ENCODE assay signal across 15 mouse cellular contexts in the genomic region with DNA sequence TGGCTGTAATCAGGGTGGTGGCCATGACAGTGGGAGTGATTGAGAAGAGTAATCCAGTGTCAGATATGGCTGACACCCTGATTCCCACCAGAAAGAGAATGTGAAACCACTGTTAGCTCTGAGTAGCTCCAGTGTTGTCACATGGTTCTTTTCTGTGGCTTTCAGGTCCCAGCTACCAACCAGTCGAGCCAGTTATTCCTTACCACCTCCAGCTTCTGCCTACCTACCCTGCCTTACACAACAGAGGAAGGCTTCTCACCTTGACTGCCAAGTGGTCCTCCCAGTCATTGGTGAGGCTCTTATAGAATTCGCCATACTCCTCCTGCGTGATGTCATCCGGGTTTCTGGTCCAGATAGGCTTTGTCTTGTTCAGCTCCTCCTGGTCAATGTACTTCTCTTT. TPM values are rescaled to one million over a fixed set of nuclear protein-coding genes. Genes with fewer than 3 reads are reported as not detected.
DNase-seq lines count a peak whose midpoint lies in the region; ATAC-seq and TF ChIP-seq lines count a peak whose summit lies in the region.
"Had no signal": no experiment of that assay in that cellular context is flagged by ENCODE, and none has a peak within 500 bp of the region (broad histone marks: within the 10 kb centered on the region; RNA-seq: fewer than 3 reads in every experiment).

No protein-coding gene starts in this region.

- H3K27ac ChIP-seq in layer of hippocampus, adult 2 months, result no peak overlapping the region
- peak overlapping the region; percentile 42 for H3K27ac ChIP-seq in CH12.LX (ENCODE audit: insufficient read depth, low read depth)
- H3K27ac ChIP-seq in embryonic facial prominence, embryonic 13.5 days, result no peak overlapping the region
- H3K27ac ChIP-seq: midbrain, embryonic 12.5 days; neural tube, embryonic 13.5 days had no signal

- peaks cover 33 to 70% of the 10 kb centered on the region in 2 experiments for H3K4me1 ChIP-seq in CH12.LX (ENCODE audit: control insufficient read depth in 1 of 2, insufficient read depth in 2 of 2)
- H3K4me1 ChIP-seq in embryonic facial prominence, embryonic 13.5 days, result peaks cover 51% of the 10 kb centered on the region

- 81% methylated on average over 4 of the region's 4 CpGs for WGBS in embryonic facial prominence, embryonic 13.5 days

- peak overlapping the region; percentile 16 for H3K4me3 ChIP-seq in layer of hippocampus, adult 2 months
- H3K4me3 ChIP-seq in CH12.LX (replicated peaks in 1 of 3; ENCODE audit: low read depth in 2 of 3, low read length in 2 of 3, poor library complexity in 1 of 3), result peak overlapping the region in 2 of 3 experiments; percentile 5 to 93
- H3K4me3 ChIP-seq in embryonic facial prominence, embryonic 13.5 days, result peak overlapping the region; percentile 3; the same call in 1 of the 2 replicates
- H3K4me3 ChIP-seq: midbrain, embryonic 12.5 days; neural tube, embryonic 13.5 days had no signal

- H3K9me3 ChIP-seq in CH12.LX (replicated peaks; ENCODE audit: low read length), result no peaks in the 10 kb centered on the region
- H3K9me3 ChIP-seq in embryonic facial prominence, embryonic 13.5 days, result no peaks in the 10 kb centered on the region
- H3K9me3 ChIP-seq: midbrain, embryonic 12.5 days; neural tube, embryonic 13.5 days had no signal

- TF ChIP-seq POLR2A in CH12.LX (IDR thresholded peaks at IDR 0.05; ENCODE audit: low read depth, low read length), result no peak

- H3K36me3 ChIP-seq in CH12.LX (replicated peaks in 1 of 2; ENCODE audit: control insufficient read depth in 1 of 2, insufficient read depth in 1 of 2, low read length in 1 of 2), result peaks cover 57 to 68% of the 10 kb centered on the region in 2 experiments
- H3K36me3 ChIP-seq in embryonic facial prominence, embryonic 13.5 days, result peaks cover 69% of the 10 kb centered on the region

- no peak for ATAC-seq in embryonic facial prominence, embryonic 13.5 days (ENCODE audit: insufficient number of reproducible peaks, insufficient read depth, low FRiP score, low TSS enrichment, low read depth)

- H3K79me2 ChIP-seq in CH12.LX (replicated peaks; ENCODE audit: control insufficient read depth, extremely low read depth, insufficient read depth, poor library complexity, severe bottlenecking), result peaks cover 60% of the 10 kb centered on the region

- no peak for TF ChIP-seq CTCF in layer of hippocampus, adult 2 months (conservative IDR thresholded peaks at IDR 0.05)
- no peak for TF ChIP-seq CTCF in CH12.LX (conservative IDR thresholded peaks at IDR 0.05 in 1 of 2, IDR thresholded peaks at IDR 0.05 in 1 of 2; ENCODE audit: low read depth in 2 of 2, low read length in 2 of 2)

- peak overlapping the region; percentile 90; the same call in 1 of the 2 replicates for H3K4me2 ChIP-seq in CH12.LX (ENCODE audit: insufficient read depth, low read depth, poor library complexity, severe bottlenecking)
- no peak overlapping the region for H3K4me2 ChIP-seq in embryonic facial prominence, embryonic 13.5 days
- H3K4me2 ChIP-seq: midbrain, embryonic 12.5 days; neural tube, embryonic 13.5 days had no signal

- no peaks in the 10 kb centered on the region for H3K27me3 ChIP-seq in CH12.LX (replicated peaks)
- no peaks in the 10 kb centered on the region for H3K27me3 ChIP-seq in embryonic facial prominence, embryonic 13.5 days
- H3K27me3 ChIP-seq: midbrain, embryonic 12.5 days; neural tube, embryonic 13.5 days had no signal

- TF ChIP-seq EP300 in CH12.LX (IDR thresholded peaks at IDR 0.05; ENCODE audit: low read length), result no peak

- H3K9ac ChIP-seq in CH12.LX (ENCODE audit: insufficient read depth, low read depth), result peak overlapping the region; percentile 99; the same call in 1 of the 2 replicates
- peak overlapping the region; percentile 22; the same call in 1 of the 2 replicates for H3K9ac ChIP-seq in embryonic facial prominence, embryonic 13.5 days
- H3K9ac ChIP-seq: midbrain, embryonic 12.5 days; neural tube, embryonic 13.5 days had no signal

- TF ChIP-seq RAD21 in CH12.LX (IDR thresholded peaks at IDR 0.05; ENCODE audit: low read depth, low read length), result no peak

- DNase-seq in adrenal gland, adult 2 months, result peak; percentile 3
- DNase-seq in adrenal gland, postnatal 36 days, result no peak
- no peak for DNase-seq in layer of hippocampus, adult 2 months (ENCODE audit: low spot score in 2 of 2)
- DNase-seq in layer of hippocampus, adult 18-20 months (ENCODE audit: low spot score in 2 of 2), result no peak
- DNase-seq in CH12.LX (ENCODE audit: extremely low read depth), result no peak
- DNase-seq in urinary bladder, postnatal 25 days (ENCODE audit: low spot score), result no peak
- no peak for DNase-seq in spleen, postnatal 36 days (ENCODE audit: low spot score in 2 of 2)
- DNase-seq: cerebellum, adult 9-10 months; kidney, postnatal 36 days; layer of hippocampus, postnatal 36 days; lung, postnatal 10 days had no signal

- in situ Hi-C loops in CH12.LX (cut with MboI; ENCODE audit: low pct_ligation_motif_present, low pct_unique_long_range_greater_than_20kb, low sequenced_read_pairs), result no loop called here

- dilution Hi-C loops in CH12.LX (cut with MboI; ENCODE audit: extremely low pct_ligation_motif_present, extremely low pct_unique_long_range_greater_than_20kb, low sequenced_read_pairs), result no loop called here

TF ChIP-seq in CH12.LX, 34 proteins besides CTCF, POLR2A, EP300 and RAD21:
- TF ChIP-seq HCFC1 (IDR thresholded peaks at IDR 0.05; ENCODE audit: low read depth, low read length), result no peak
- TF ChIP-seq CHD2 (IDR thresholded peaks at IDR 0.05; ENCODE audit: low read length), result no peak
- TF ChIP-seq ZNF384 (IDR thresholded peaks at IDR 0.05; ENCODE audit: low read depth, low read length), result no peak
- no peak for TF ChIP-seq KAT2A (IDR thresholded peaks at IDR 0.05; ENCODE audit: insufficient replicate concordance, low read length)
- TF ChIP-seq NELFE (IDR thresholded peaks at IDR 0.05; ENCODE audit: low read depth, low read length), result no peak
- peak; percentile 11; the same call in 1 of the 2 replicates for TF ChIP-seq ZMIZ1 (IDR thresholded peaks at IDR 0.05; ENCODE audit: low read depth, low read length)
- no peak for TF ChIP-seq ETS1 (conservative IDR thresholded peaks at IDR 0.05; ENCODE audit: low read depth, low read length)
- TF ChIP-seq MAZ (IDR thresholded peaks at IDR 0.05; ENCODE audit: low read depth, low read length), result no peak
- 0 out of 2 replicates have a peak, but pooled peaks have one; percentile 22 for TF ChIP-seq MAX (IDR thresholded peaks at IDR 0.05; ENCODE audit: low read length)
- TF ChIP-seq USF2 (conservative IDR thresholded peaks at IDR 0.05; ENCODE audit: low read depth, low read length), result no peak; the same call in 1 of the 2 replicates

RNA-seq across cellular contexts. Expression of a gene that starts 3.1 kb away (rescaled TPM):
- total RNA-seq in adrenal gland, adult 2 months (2021), result 1,000 to 10,000 TPM; 1,973 to 2,851 TPM
- 197 and 291 TPM in 2 replicates for polyA plus RNA-seq in adrenal gland, adult 2 months (2012; rRNA removed)
- total RNA-seq in adrenal gland, postnatal 36 days (2021), result 1,000 to 10,000 TPM; 1,888 to 2,360 TPM
- total RNA-seq in layer of hippocampus, adult 2 months (2021), result 1,000 to 10,000 TPM; 1,695 to 1,765 TPM
- 1,000 to 10,000 TPM; 1,799 to 1,827 TPM for total RNA-seq in layer of hippocampus, adult 18-20 months (2021)
- total RNA-seq in CH12.LX (2012; rRNA removed) (1,180 and 1,205 TPM in 2 replicates), CH12.LX (2014; rRNA removed) (607 and 790 TPM in 2 replicates)
- polyA plus RNA-seq in CH12.LX (2012; ENCODE audit: insufficient read length, low read depth), result 4,858 and 5,122 TPM in 2 replicates
- 1,480 and 1,606 TPM in 2 replicates for polyA plus RNA-seq in embryonic facial prominence, embryonic 13.5 days (2015; fragmentation: Nextera tagmentation; extraction: Ambion mirVana)

RNA-seq across cellular contexts. Expression of a gene that starts 6.3 kb away (rescaled TPM):
- 10 to 100 TPM; 43.6 to 59.7 TPM for total RNA-seq in adrenal gland, adult 2 months (2021)
- polyA plus RNA-seq in adrenal gland, adult 2 months (2012; rRNA removed), result 167 and 198 TPM in 2 replicates
- 10 to 100 TPM; 43.4 to 75.9 TPM for total RNA-seq in adrenal gland, postnatal 36 days (2021)
- 10 to 100 TPM; 31.1 to 31.8 TPM for total RNA-seq in layer of hippocampus, adult 2 months (2021)
- 10 to 100 TPM; 26.2 to 29.9 TPM for total RNA-seq in layer of hippocampus, adult 18-20 months (2021)
- total RNA-seq in CH12.LX (2012; rRNA removed) (59.5 and 73.9 TPM in 2 replicates), CH12.LX (2014; rRNA removed) (89.3 and 101 TPM in 2 replicates)
- polyA plus RNA-seq in CH12.LX (2012; ENCODE audit: insufficient read length, low read depth), result 54.1 and 57.2 TPM in 2 replicates
- polyA plus RNA-seq in embryonic facial prominence, embryonic 13.5 days (2015; fragmentation: Nextera tagmentation; extraction: Ambion mirVana), result 104 and 122 TPM in 2 replicates

RNA-seq across cellular contexts. Expression of a gene that starts 14.5 kb away (rescaled TPM):
- 1 to 10 TPM; 3.0 to 5.6 TPM for total RNA-seq in adrenal gland, adult 2 months (2021)
- polyA plus RNA-seq in adrenal gland, adult 2 months (2012; rRNA removed), result 5.2 and 6.4 TPM in 2 replicates
- 1 to 10 TPM; 3.7 TPM for total RNA-seq in adrenal gland, postnatal 36 days (2021)
- total RNA-seq in layer of hippocampus, adult 2 months (2021), result 1 to 10 TPM; 2.6 to 2.7 TPM
- 1 to 10 TPM; 2.3 to 2.5 TPM for total RNA-seq in layer of hippocampus, adult 18-20 months (2021)
- total RNA-seq in CH12.LX (2012; rRNA removed) (91.5 and 136 TPM in 2 replicates), CH12.LX (2014; rRNA removed) (87.4 and 90.0 TPM in 2 replicates)
- polyA plus RNA-seq in CH12.LX (2012; ENCODE audit: insufficient read length, low read depth), result 76.6 and 78.7 TPM in 2 replicates
- polyA plus RNA-seq in embryonic facial prominence, embryonic 13.5 days (2015; fragmentation: Nextera tagmentation; extraction: Ambion mirVana), result 4.7 TPM in 2 replicates

RNA-seq across cellular contexts. Expression of a gene that starts 20.5 kb away (rescaled TPM):
- under 1 TPM; 0.06 to 0.17 TPM for total RNA-seq in adrenal gland, adult 2 months (2021)
- polyA plus RNA-seq in adrenal gland, adult 2 months (2012; rRNA removed), result 0.09 and 0.74 TPM in 2 replicates
- under 1 TPM; 0.13 to 0.23 TPM for total RNA-seq in adrenal gland, postnatal 36 days (2021)
- total RNA-seq in layer of hippocampus, adult 2 months (2021), result 100 to 1,000 TPM; 106 to 112 TPM
- total RNA-seq in layer of hippocampus, adult 18-20 months (2021), result 100 to 1,000 TPM; 112 to 119 TPM
- total RNA-seq in CH12.LX (2012; rRNA removed) (0.42 and 0.50 TPM in 2 replicates), CH12.LX (2014; rRNA removed) (0.12 and 0.30 TPM in 2 replicates)
- 0.53 and 0.72 TPM in 2 replicates for polyA plus RNA-seq in CH12.LX (2012; ENCODE audit: insufficient read length, low read depth)
- polyA plus RNA-seq in embryonic facial prominence, embryonic 13.5 days (2015; fragmentation: Nextera tagmentation; extraction: Ambion mirVana), result 7.7 and 10.1 TPM in 2 replicates
- total RNA-seq: granulocyte monocyte progenitor cell, adult 5-6 weeks had no signal

RNA-seq across cellular contexts. Expression of a gene that starts 29.4 kb away (rescaled TPM):
- total RNA-seq in adrenal gland, adult 2 months (2021), result 100 to 1,000 TPM; 104 to 197 TPM
- polyA plus RNA-seq in adrenal gland, adult 2 months (2012; rRNA removed), result 288 and 410 TPM in 2 replicates
- 100 to 1,000 TPM; 132 to 137 TPM for total RNA-seq in adrenal gland, postnatal 36 days (2021)
- total RNA-seq in layer of hippocampus, adult 2 months (2021), result 10 to 100 TPM; 21.1 to 23.0 TPM
- total RNA-seq in layer of hippocampus, adult 18-20 months (2021), result 10 to 100 TPM; 16.4 to 20.4 TPM
- total RNA-seq in CH12.LX (2012; rRNA removed), result 58.4 and 66.9 TPM in 2 replicates
- 69.2 and 72.1 TPM in 2 replicates for total RNA-seq in CH12.LX (2014; rRNA removed)
- 74.2 and 88.0 TPM in 2 replicates for polyA plus RNA-seq in CH12.LX (2012; ENCODE audit: insufficient read length, low read depth)
- 69.8 and 77.4 TPM in 2 replicates for polyA plus RNA-seq in embryonic facial prominence, embryonic 13.5 days (2015; fragmentation: Nextera tagmentation; extraction: Ambion mirVana)

Comparison
In these comparisons a context has a peak if more than half of its experiments do, and no peak if none do; other contexts are left out.
1. RNA of a gene that starts 14.5 kb away (total RNA-seq): 87.4 to 136 TPM in CH12.LX; 3.0 to 5.6 TPM in adrenal gland, adult 2 months, 3.7 TPM in adrenal gland, postnatal 36 days, 2.6 to 2.7 TPM in layer of hippocampus, adult 2 months and 2.3 to 2.5 TPM in layer of hippocampus, adult 18-20 months; every median in the first group is over 10 times any median in the second.
2. Peak in every context shown above with its lines, with median percentiles within 50 percentile points of each other: H3K4me3 ChIP-seq.